Mouse (Mus musculus): ENCODE measurements at regions not wholly inside any gene's neighbourhood (a gene's known extent, or its start where the extent isn't known, plus 50 kb on each side); places are given as distances from the start of the nearest gene placed in this dataset.

DNA sequence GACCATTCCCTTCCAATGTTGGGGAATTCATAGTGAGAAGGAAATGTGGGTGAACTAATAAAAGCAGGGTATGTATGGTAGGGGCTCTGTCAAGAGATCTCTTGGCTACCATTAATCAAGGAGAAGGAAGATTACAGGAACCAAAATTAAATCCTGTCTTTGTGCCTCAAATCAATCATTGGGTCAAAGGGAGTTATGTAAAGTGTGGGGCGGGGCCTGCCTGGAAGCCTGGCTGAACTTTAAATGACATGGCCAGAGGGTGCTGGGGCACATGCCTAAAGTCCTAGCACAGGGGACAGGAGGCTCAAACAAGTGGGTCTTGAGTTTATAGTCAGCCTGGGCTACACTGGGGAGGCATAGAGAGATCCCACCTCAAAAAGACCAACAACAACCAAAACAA is 259.0 kb upstream of the Zfp64 start:
- 96% methylated on average over 1 of the region's 1 CpGs for WGBS
- Histone ChIP-seq H3K4me2 (ENCODE audit: low read length) (no peak overlapping the region), H3K27ac (ENCODE audit: low read depth, low read length) (no peak overlapping the region), H3K27me3 (replicated peaks; ENCODE audit: control insufficient read depth, insufficient read depth, low read length) (no peaks in the 10 kb centered on the region), H3K4me1 (ENCODE audit: control insufficient read depth, insufficient read depth, low read length) (no peaks in the 10 kb centered on the region), H3K9me3 (replicated peaks; ENCODE audit: control insufficient read depth, low read length) (no peaks in the 10 kb centered on the region), H3K4me3 (ENCODE audit: low read depth, low read length) (no peak overlapping the region), H3K36me3 (ENCODE audit: control insufficient read depth, insufficient read depth, low read length) (no peaks in the 10 kb centered on the region), H3K9ac (ENCODE audit: low read length) (no peak overlapping the region)
- ATAC-seq (no peak), DNase-seq (ENCODE audit: low spot score) (no peak)

DNA sequence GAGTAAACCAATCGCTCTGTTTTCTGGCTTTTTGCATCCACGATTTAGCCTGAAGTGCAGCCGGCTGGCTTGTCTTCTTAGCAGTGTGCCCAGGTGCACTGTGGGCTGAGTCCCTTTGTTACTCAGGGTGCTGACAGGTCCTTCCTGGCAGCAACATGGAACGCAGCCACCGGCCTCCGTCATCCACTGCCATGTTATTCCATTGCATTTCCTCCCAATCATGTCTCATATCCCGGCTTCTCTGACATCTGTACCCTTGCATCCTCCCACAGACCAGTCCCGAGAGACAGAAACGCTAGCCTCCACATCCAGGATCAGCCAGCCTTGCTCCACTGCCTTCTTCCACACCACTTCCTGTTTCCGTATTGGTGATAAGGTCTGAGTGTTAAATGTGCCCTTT is 257.9 kb upstream of the Zfp64 start:
- no peak for ATAC-seq
- Histone ChIP-seq H3K4me2 (ENCODE audit: low read length) (no peak overlapping the region), H3K4me3 (ENCODE audit: low read depth, low read length) (no peak overlapping the region), H3K27me3 (replicated peaks; ENCODE audit: control insufficient read depth, insufficient read depth, low read length) (no peaks in the 10 kb centered on the region), H3K9ac (ENCODE audit: low read length) (no peak overlapping the region), H3K4me1 (ENCODE audit: control insufficient read depth, insufficient read depth, low read length) (no peaks in the 10 kb centered on the region), H3K9me3 (replicated peaks; ENCODE audit: control insufficient read depth, low read length) (no peaks in the 10 kb centered on the region), H3K36me3 (ENCODE audit: control insufficient read depth, insufficient read depth, low read length) (no peaks in the 10 kb centered on the region), H3K27ac (ENCODE audit: low read depth, low read length) (no peak overlapping the region)
- DNase-seq (ENCODE audit: low spot score) = peak; percentile 5
- WGBS = 61% methylated on average over 10 of the region's 10 CpGs

DNA sequence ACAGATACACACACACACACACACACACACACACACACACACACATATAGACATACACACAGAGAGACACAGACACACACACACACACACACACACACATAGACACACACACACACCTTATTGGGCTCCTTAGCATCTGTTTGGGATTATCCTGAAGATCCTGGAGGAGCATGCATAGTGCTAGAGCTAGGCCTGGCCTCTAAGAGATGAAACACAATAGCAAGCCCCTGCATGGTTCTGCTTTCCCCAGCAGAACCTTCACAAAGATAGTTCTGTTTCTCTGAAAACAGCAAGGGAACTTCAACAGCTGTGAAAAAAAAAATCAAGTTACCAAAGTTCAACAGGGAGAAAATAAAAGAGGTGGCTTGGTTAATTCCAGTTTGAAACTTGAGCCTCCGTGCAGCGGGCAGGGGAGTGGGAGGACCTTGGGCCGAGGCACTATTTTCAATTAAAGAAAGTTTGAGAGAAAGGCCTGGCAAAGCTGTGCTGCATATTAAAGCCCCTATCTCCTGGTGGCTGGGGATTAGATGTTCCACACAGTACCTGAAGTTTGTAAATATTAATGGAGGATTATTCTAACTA is 257.4 kb upstream of the Zfp64 start:
- Histone ChIP-seq H3K4me3 (ENCODE audit: low read depth, low read length) (no peak overlapping the region), H3K4me1 (ENCODE audit: control insufficient read depth, insufficient read depth, low read length) (no peaks in the 10 kb centered on the region), H3K9ac (ENCODE audit: low read length) (no peak overlapping the region), H3K9me3 (replicated peaks; ENCODE audit: control insufficient read depth, low read length) (no peaks in the 10 kb centered on the region), H3K27ac (ENCODE audit: low read depth, low read length) (no peak overlapping the region), H3K27me3 (replicated peaks; ENCODE audit: control insufficient read depth, insufficient read depth, low read length) (no peaks in the 10 kb centered on the region), H3K36me3 (ENCODE audit: control insufficient read depth, insufficient read depth, low read length) (no peaks in the 10 kb centered on the region), H3K4me2 (ENCODE audit: low read length) (no peak overlapping the region)
- no peak for ATAC-seq
- peak; percentile 7 for DNase-seq (ENCODE audit: low spot score)
- 12% methylated on average over 3 of the region's 3 CpGs for WGBS

DNA sequence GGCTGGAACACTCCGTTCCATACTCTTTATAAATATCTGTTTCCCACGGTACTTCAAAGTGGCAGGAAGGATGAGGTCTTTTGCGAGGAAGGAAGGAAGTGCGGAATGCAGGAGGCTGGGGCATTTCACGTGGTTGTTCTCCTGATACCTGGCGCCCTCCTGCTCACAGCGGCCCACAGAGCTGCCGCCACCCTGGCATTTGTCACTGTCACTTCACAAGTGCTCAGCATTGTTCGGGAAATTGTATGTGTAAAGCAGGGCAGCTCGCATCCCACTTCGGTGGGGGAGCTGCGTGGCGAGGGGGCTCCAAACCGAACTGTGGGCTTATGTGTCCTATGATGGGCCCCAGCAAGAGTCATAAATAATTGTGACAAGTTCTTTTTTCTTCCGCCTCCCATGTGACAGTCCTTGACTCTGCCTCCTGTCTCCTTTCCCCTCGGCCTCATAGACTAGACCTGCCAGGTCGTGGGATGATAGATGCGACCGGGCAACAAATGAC is 248.9 kb upstream of the Zfp64 start:
- Histone ChIP-seq H3K9ac (ENCODE audit: low read length) (no peak overlapping the region), H3K27ac (ENCODE audit: low read depth, low read length) (no peak overlapping the region), H3K27me3 (replicated peaks; ENCODE audit: control insufficient read depth, insufficient read depth, low read length) (no peaks in the 10 kb centered on the region), H3K4me2 (ENCODE audit: low read length) (no peak overlapping the region), H3K9me3 (replicated peaks; ENCODE audit: control insufficient read depth, low read length) (no peaks in the 10 kb centered on the region), H3K4me1 (ENCODE audit: control insufficient read depth, insufficient read depth, low read length) (no peaks in the 10 kb centered on the region), H3K36me3 (ENCODE audit: control insufficient read depth, insufficient read depth, low read length) (no peaks in the 10 kb centered on the region), H3K4me3 (ENCODE audit: low read depth, low read length) (no peak overlapping the region)
- no peak for ATAC-seq
- no peak for DNase-seq (ENCODE audit: low spot score)
- WGBS = 83% methylated on average over 19 of the region's 19 CpGs

DNA sequence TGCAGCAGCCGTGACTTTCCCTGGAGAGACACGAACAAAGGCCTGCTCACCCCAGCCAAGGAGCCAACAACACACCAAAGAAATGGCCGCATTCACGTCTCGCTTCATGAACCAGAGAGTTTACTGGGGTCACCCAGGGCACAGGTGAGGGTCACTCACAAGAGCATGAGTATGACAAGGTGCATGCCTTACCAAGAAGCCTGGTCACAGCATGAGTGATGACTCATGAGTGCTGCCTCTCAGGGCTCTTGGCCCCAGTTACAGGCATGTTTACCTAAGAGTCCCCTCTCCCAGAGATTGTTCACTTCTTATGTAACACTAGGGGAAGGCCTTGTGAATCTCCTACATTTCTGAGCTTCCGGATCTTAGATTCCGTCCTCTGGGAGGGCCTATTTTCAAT is 236.6 kb upstream of the Zfp64 start:
- Histone ChIP-seq H3K27me3 (replicated peaks; ENCODE audit: control insufficient read depth, insufficient read depth, low read length) (no peaks in the 10 kb centered on the region), H3K36me3 (ENCODE audit: control insufficient read depth, insufficient read depth, low read length) (no peaks in the 10 kb centered on the region), H3K4me1 (ENCODE audit: control insufficient read depth, insufficient read depth, low read length) (no peaks in the 10 kb centered on the region), H3K9me3 (replicated peaks; ENCODE audit: control insufficient read depth, low read length) (no peaks in the 10 kb centered on the region), H3K27ac (ENCODE audit: low read depth, low read length) (no peak overlapping the region), H3K4me3 (ENCODE audit: low read depth, low read length) (no peak overlapping the region), H3K4me2 (ENCODE audit: low read length) (no peak overlapping the region), H3K9ac (ENCODE audit: low read length) (no peak overlapping the region)
- DNase-seq (ENCODE audit: low spot score) = no peak
- ATAC-seq = no peak
- 87% methylated on average over 7 of the region's 7 CpGs for WGBS

DNA sequence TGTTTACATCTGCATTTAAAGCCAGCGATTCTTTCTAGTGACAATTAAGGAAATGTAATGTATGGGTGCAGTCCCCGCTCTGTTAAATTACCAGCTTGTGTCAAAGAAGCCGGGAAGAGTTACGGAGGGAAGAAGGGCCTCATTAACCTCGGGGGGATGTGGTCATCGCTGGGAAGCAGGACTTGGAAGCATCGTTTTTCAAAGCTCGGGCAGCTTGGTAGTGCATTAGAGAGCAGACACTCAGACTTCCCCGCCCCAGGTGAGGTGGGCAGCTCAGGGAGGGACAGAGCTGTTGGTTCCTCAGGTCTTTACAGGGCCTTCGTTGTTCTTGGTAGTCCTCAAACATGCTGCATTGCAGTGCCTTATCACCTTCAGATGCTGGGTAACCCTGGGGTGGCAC is 236.1 kb upstream of the Zfp64 start:
- no peak for ATAC-seq
- no peak overlapping the region for H3K9ac ChIP-seq (ENCODE audit: low read length)
- no peak for DNase-seq (ENCODE audit: low spot score)
- H3K4me2 ChIP-seq (ENCODE audit: low read length) = no peak overlapping the region
- no peak overlapping the region for H3K4me3 ChIP-seq (ENCODE audit: low read depth, low read length)
- no peaks in the 10 kb centered on the region for H3K36me3 ChIP-seq (ENCODE audit: control insufficient read depth, insufficient read depth, low read length)
- 44% methylated on average over 10 of the region's 10 CpGs for WGBS
- no peak overlapping the region for H3K27ac ChIP-seq (ENCODE audit: low read depth, low read length)
- H3K9me3 ChIP-seq (replicated peaks; ENCODE audit: control insufficient read depth, low read length) = no peaks in the 10 kb centered on the region
- no peaks in the 10 kb centered on the region for H3K27me3 ChIP-seq (replicated peaks; ENCODE audit: control insufficient read depth, insufficient read depth, low read length)
- no peaks in the 10 kb centered on the region for H3K4me1 ChIP-seq (ENCODE audit: control insufficient read depth, insufficient read depth, low read length)

DNA sequence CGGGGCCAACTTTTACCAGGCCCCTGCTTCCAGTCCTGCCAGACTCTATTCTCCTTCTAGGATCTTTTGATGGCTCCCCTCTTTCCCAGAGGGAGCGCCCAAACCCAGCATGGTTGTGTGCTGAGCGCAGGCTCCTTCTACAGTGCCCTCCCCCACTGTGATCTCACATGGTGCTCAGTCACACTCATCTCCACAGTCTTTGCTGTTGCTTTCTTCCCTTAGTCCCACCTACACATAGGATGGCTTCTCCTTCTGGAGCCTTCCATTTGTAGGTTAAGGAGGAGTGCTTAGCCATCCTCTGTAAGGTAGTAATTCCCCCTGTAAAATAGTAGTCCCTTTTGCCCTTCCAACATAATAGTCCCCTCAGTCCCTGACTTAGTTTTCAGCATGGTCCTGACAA is 222.2 kb upstream of the Zfp64 start:
- H3K27ac ChIP-seq (ENCODE audit: low read depth, low read length) = no peak overlapping the region
- H3K4me1 ChIP-seq (ENCODE audit: control insufficient read depth, insufficient read depth, low read length) = no peaks in the 10 kb centered on the region
- WGBS = 78% methylated on average over 3 of the region's 3 CpGs
- DNase-seq (ENCODE audit: low spot score) (no peak), ATAC-seq (no peak)
- no peak overlapping the region for H3K4me3 ChIP-seq (ENCODE audit: low read depth, low read length)
- H3K36me3 ChIP-seq (ENCODE audit: control insufficient read depth, insufficient read depth, low read length) = no peaks in the 10 kb centered on the region
- H3K27me3 ChIP-seq (replicated peaks; ENCODE audit: control insufficient read depth, insufficient read depth, low read length) = no peaks in the 10 kb centered on the region
- H3K4me2 ChIP-seq (ENCODE audit: low read length) = no peak overlapping the region
- no peaks in the 10 kb centered on the region for H3K9me3 ChIP-seq (replicated peaks; ENCODE audit: control insufficient read depth, low read length)
- H3K9ac ChIP-seq (ENCODE audit: low read length) = no peak overlapping the region

DNA sequence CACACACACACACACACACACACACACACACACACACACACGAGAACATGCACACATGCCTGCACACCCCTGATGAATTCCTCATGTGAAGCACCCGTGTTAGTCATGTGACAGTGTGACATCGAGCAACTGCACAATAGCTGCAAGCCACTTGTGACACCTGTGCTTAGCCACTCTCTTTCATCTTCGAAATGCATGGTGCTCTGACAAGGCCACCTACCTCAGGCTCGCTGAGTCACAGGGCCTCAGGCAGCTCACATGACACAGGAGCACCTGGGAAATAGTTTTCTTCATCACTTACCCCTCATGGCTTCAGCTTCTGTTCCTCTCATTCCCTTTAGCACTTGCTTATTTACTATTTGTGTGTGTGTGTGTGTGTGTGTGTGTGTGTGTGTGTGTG is 213.4 kb upstream of the Zfp64 start:
- H3K9me3 ChIP-seq (replicated peaks; ENCODE audit: control insufficient read depth, low read length) = no peaks in the 10 kb centered on the region
- H3K36me3 ChIP-seq (ENCODE audit: control insufficient read depth, insufficient read depth, low read length) = no peaks in the 10 kb centered on the region
- no peaks in the 10 kb centered on the region for H3K4me1 ChIP-seq (ENCODE audit: control insufficient read depth, insufficient read depth, low read length)
- 81% methylated on average over 5 of the region's 5 CpGs for WGBS
- no peak overlapping the region for H3K9ac ChIP-seq (ENCODE audit: low read length)
- no peak overlapping the region for H3K27ac ChIP-seq (ENCODE audit: low read depth, low read length)
- DNase-seq (ENCODE audit: low spot score) (no peak), ATAC-seq (no peak)
- H3K27me3 ChIP-seq (replicated peaks; ENCODE audit: control insufficient read depth, insufficient read depth, low read length) = no peaks in the 10 kb centered on the region
- no peak overlapping the region for H3K4me3 ChIP-seq (ENCODE audit: low read depth, low read length)
- no peak overlapping the region for H3K4me2 ChIP-seq (ENCODE audit: low read length)

DNA sequence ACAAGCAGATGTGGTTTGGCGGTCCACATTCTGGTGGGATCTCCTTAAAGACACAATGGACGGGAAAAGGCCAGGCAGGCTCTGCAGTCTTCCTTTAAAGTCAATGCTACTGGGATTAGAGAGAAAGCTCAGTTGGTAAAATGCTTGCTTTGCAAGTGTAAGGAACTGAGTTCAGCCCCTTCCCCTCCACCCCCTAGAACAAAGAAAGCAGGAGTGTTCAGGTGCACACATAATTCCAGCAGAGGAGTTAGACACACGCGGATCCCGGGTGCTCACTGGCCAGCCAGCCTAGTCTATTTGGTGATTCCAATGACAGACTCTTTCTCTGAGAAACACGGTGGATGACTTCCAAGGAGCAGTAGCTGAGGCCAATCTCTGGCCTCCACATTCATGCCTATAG is 213.0 kb upstream of the Zfp64 start:
- Histone ChIP-seq H3K4me1 (ENCODE audit: control insufficient read depth, insufficient read depth, low read length) (no peaks in the 10 kb centered on the region), H3K27ac (ENCODE audit: low read depth, low read length) (no peak overlapping the region), H3K36me3 (ENCODE audit: control insufficient read depth, insufficient read depth, low read length) (no peaks in the 10 kb centered on the region), H3K4me3 (ENCODE audit: low read depth, low read length) (no peak overlapping the region), H3K27me3 (replicated peaks; ENCODE audit: control insufficient read depth, insufficient read depth, low read length) (no peaks in the 10 kb centered on the region), H3K9me3 (replicated peaks; ENCODE audit: control insufficient read depth, low read length) (no peaks in the 10 kb centered on the region), H3K9ac (ENCODE audit: low read length) (no peak overlapping the region), H3K4me2 (ENCODE audit: low read length) (no peak overlapping the region)
- WGBS = 85% methylated on average over 6 of the region's 6 CpGs
- no peak for ATAC-seq
- no peak for DNase-seq (ENCODE audit: low spot score)
